Mouse (Mus musculus): ENCODE measurements around the gene Zfp446. TPM values are rescaled to one million over a fixed set of nuclear protein-coding genes. Genes with fewer than 3 reads are reported as not detected.

The Zfp446 gene
- polyA plus RNA-seq, 1 experiment = 4.1 TPM

DNA sequence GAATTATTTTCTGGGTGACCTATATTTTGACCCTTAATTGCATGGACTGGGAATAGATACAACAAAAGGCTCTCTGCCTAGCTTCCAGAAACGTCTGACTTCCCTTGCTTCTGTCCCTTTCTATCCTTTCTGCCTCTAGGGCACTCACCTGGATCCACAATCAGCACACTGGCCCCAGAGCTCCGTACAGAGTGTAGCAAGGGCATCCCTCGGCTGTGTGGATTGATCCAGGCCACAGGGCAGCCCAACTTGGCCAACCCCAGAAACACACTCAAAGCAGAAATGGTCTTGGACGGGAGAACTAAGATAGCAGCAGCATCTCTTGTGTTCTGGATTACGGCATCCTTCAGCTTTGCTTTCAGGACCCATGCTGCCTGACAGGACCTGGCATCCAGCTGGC lies 19.6 kb downstream of the Zfp446 start:
- Histone ChIP-seq H3K4me3 (ENCODE audit: extremely low read depth, insufficient read depth, insufficient read length) (no peak overlapping the region), H3K27ac (ENCODE audit: insufficient read depth, low read length) (no peak overlapping the region), H3K36me3 (ENCODE audit: control insufficient read depth, insufficient read depth, low read length) (no peaks in the 10 kb centered on the region), H3K27me3 (ENCODE audit: control insufficient read depth, insufficient read depth, low read length) (no peaks in the 10 kb centered on the region), H3K4me1 (ENCODE audit: control insufficient read depth, insufficient read depth, insufficient read length) (no peaks in the 10 kb centered on the region)
- 80% methylated on average over 5 of the region's 5 CpGs for WGBS
- no peak for DNase-seq (ENCODE audit: low read depth in 1 of 2, low spot score in 2 of 2)
- no peak for TF ChIP-seq CTCF (IDR thresholded peaks at IDR 0.05; ENCODE audit: extremely low read depth, insufficient read depth, insufficient read length, insufficient replicate concordance)

GRCm38 (mm10) chr7:12998053-12998452 lies 20.4 kb downstream of the Zfp446 start, which contains the start of gene Slc27a5:
TSS of gene Slc27a5 (minus strand) at chr7:12998192.
- Histone ChIP-seq H3K36me3 (ENCODE audit: control insufficient read depth, insufficient read depth, low read length) (no peaks in the 10 kb centered on the region), H3K4me3 (ENCODE audit: extremely low read depth, insufficient read depth, insufficient read length) (no peak within 1 kb of the TSS), H3K27me3 (ENCODE audit: control insufficient read depth, insufficient read depth, low read length) (no peaks in the 10 kb centered on the region), H3K4me1 (ENCODE audit: control insufficient read depth, insufficient read depth, insufficient read length) (no peaks in the 10 kb centered on the region), H3K27ac (ENCODE audit: insufficient read depth, low read length) (no peak within 1 kb of the TSS)
- 83% methylated on average over 5 of the region's 5 CpGs for WGBS
- TF ChIP-seq CTCF (IDR thresholded peaks at IDR 0.05; ENCODE audit: extremely low read depth, insufficient read depth, insufficient read length, insufficient replicate concordance) (no peak), POLR2A (IDR thresholded peaks at IDR 0.05; ENCODE audit: low read depth, low read length) (no peak)
- no peak for DNase-seq (ENCODE audit: low read depth in 1 of 2, low spot score in 2 of 2)

GRCm38 (mm10) chr7:12998851-12999250 lies 21.2 kb downstream of the Zfp446 start, which contains the start of gene Trim28:
TSS of gene Trim28 (plus strand) at chr7:12999114.
- H3K4me3 ChIP-seq (ENCODE audit: extremely low read depth, insufficient read depth, insufficient read length) = no peak within 1 kb of the TSS
- 82% methylated on average over 3 of the region's 3 CpGs for whole genome bisulfite sequencing
- no peak for DNase-seq (ENCODE audit: low read depth in 1 of 2, low spot score in 2 of 2)
- TF ChIP-seq POLR2A (IDR thresholded peaks at IDR 0.05; ENCODE audit: low read depth, low read length) = no peak
- no peaks in the 10 kb centered on the region for H3K27me3 ChIP-seq (ENCODE audit: control insufficient read depth, insufficient read depth, low read length)
- no peak within 1 kb of the TSS for H3K27ac ChIP-seq (ENCODE audit: insufficient read depth, low read length)
- H3K4me1 ChIP-seq (ENCODE audit: control insufficient read depth, insufficient read depth, insufficient read length) = no peaks in the 10 kb centered on the region
- no peaks in the 10 kb centered on the region for H3K36me3 ChIP-seq (ENCODE audit: control insufficient read depth, insufficient read depth, low read length)

DNA sequence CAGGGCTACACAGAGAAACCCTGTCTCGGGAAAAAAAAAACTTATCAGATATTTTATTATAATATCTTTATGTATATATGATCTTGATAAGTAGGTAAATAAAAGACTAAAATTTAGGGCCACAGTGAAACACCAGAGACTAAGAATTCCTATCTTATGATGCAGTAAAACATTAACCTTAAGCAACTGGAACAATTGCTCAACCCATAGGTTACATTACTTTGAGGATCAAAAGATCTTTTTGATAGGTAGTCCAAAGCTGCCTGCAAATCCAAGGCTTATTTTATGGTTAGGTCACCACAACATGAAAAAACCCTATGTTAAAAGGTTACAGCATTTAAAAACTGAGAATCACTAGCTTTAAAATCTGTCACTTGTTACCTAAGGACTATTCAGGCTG lies 23.9 kb downstream of the Zfp446 start:
- H3K4me1 ChIP-seq (ENCODE audit: control insufficient read depth, insufficient read depth, insufficient read length) = no peaks in the 10 kb centered on the region
- no peak overlapping the region for H3K27ac ChIP-seq (ENCODE audit: insufficient read depth, low read length)
- H3K4me3 ChIP-seq (ENCODE audit: extremely low read depth, insufficient read depth, insufficient read length) = no peak overlapping the region
- H3K36me3 ChIP-seq (ENCODE audit: control insufficient read depth, insufficient read depth, low read length) = peaks cover 5% of the 10 kb centered on the region
- 82% methylated on average over 1 of the region's 1 CpGs for WGBS
- TF ChIP-seq CTCF (IDR thresholded peaks at IDR 0.05; ENCODE audit: extremely low read depth, insufficient read depth, insufficient read length, insufficient replicate concordance) (no peak), POLR2A (IDR thresholded peaks at IDR 0.05; ENCODE audit: low read depth, low read length) (no peak)
- no peaks in the 10 kb centered on the region for H3K27me3 ChIP-seq (ENCODE audit: control insufficient read depth, insufficient read depth, low read length)
- no peak for DNase-seq (ENCODE audit: low read depth in 1 of 2, low spot score in 2 of 2)

GRCm38 (mm10) chr7:13003380-13003779 lies 25.7 kb downstream of the Zfp446 start:
- Histone ChIP-seq H3K36me3 (ENCODE audit: control insufficient read depth, insufficient read depth, low read length) (peaks cover 14% of the 10 kb centered on the region), H3K4me3 (ENCODE audit: extremely low read depth, insufficient read depth, insufficient read length) (no peak overlapping the region), H3K4me1 (ENCODE audit: control insufficient read depth, insufficient read depth, insufficient read length) (no peaks in the 10 kb centered on the region), H3K27me3 (ENCODE audit: control insufficient read depth, insufficient read depth, low read length) (no peaks in the 10 kb centered on the region), H3K27ac (ENCODE audit: insufficient read depth, low read length) (no peak overlapping the region)
- no peak for DNase-seq (ENCODE audit: low read depth in 1 of 2, low spot score in 2 of 2)
- TF ChIP-seq CTCF (IDR thresholded peaks at IDR 0.05; ENCODE audit: extremely low read depth, insufficient read depth, insufficient read length, insufficient replicate concordance) (no peak), POLR2A (IDR thresholded peaks at IDR 0.05; ENCODE audit: low read depth, low read length) (no peak)
- 89% methylated on average over 5 of the region's 5 CpGs for WGBS

GRCm38 (mm10) chr7:13006011-13006410 lies 28.4 kb downstream of the Zfp446 start:
- WGBS = 96% methylated on average over 17 of the region's 17 CpGs
- DNase-seq (ENCODE audit: low read depth in 1 of 2, low spot score in 2 of 2) = no peak
- no peak overlapping the region for H3K27ac ChIP-seq (ENCODE audit: insufficient read depth, low read length)
- no peaks in the 10 kb centered on the region for H3K27me3 ChIP-seq (ENCODE audit: control insufficient read depth, insufficient read depth, low read length)
- H3K36me3 ChIP-seq (ENCODE audit: control insufficient read depth, insufficient read depth, low read length) = peaks cover 14% of the 10 kb centered on the region
- no peak overlapping the region for H3K4me3 ChIP-seq (ENCODE audit: extremely low read depth, insufficient read depth, insufficient read length)
- TF ChIP-seq CTCF (IDR thresholded peaks at IDR 0.05; ENCODE audit: extremely low read depth, insufficient read depth, insufficient read length, insufficient replicate concordance) (no peak), POLR2A (IDR thresholded peaks at IDR 0.05; ENCODE audit: low read depth, low read length) (no peak)
- H3K4me1 ChIP-seq (ENCODE audit: control insufficient read depth, insufficient read depth, insufficient read length) = peaks cover 5% of the 10 kb centered on the region; the same call in 1 of the 2 replicates

DNA sequence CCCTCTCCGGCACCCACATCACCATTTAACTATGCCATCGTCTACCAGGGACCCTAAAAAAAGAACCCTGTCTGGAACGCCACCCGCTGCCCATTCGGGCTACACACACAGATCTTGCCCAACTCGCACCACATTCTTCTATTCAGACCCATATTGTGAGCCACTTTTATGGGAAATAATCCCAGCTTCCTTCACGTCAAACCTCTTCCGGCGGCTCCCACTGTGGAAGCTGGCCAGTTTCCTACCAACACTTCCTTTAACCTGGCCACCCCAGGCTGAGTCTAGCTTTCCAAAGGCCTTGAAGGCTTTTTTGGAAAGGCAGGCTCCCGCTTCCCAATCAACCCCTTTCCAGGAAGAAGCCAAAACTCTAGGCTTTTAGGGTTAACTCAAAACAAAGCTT lies 28.9 kb downstream of the Zfp446 start:
- H3K4me1 ChIP-seq (ENCODE audit: control insufficient read depth, insufficient read depth, insufficient read length) = peaks cover 5% of the 10 kb centered on the region; the same call in 1 of the 2 replicates
- no peak for DNase-seq (ENCODE audit: low read depth in 1 of 2, low spot score in 2 of 2)
- TF ChIP-seq POLR2A (IDR thresholded peaks at IDR 0.05; ENCODE audit: low read depth, low read length) (no peak), CTCF (IDR thresholded peaks at IDR 0.05; ENCODE audit: extremely low read depth, insufficient read depth, insufficient read length, insufficient replicate concordance) (no peak)
- no peaks in the 10 kb centered on the region for H3K27me3 ChIP-seq (ENCODE audit: control insufficient read depth, insufficient read depth, low read length)
- WGBS = 93% methylated on average over 10 of the region's 10 CpGs
- peaks cover 14% of the 10 kb centered on the region for H3K36me3 ChIP-seq (ENCODE audit: control insufficient read depth, insufficient read depth, low read length)
- no peak overlapping the region for H3K4me3 ChIP-seq (ENCODE audit: extremely low read depth, insufficient read depth, insufficient read length)
- no peak overlapping the region for H3K27ac ChIP-seq (ENCODE audit: insufficient read depth, low read length)

All from spleen, adult 2 months (tissue).